Mouse (Mus musculus): ENCODE results near the gene Rnf138rt1. TPM values are rescaled to one million over a fixed set of nuclear protein-coding genes. Genes with fewer than 3 reads are reported as not detected.

The Rnf138rt1 gene
- polyA plus RNA-seq (2016; fragmentation: Nextera tagmentation; extraction: Ambion mirVana): 0.50 and 0.86 TPM in 2 replicates

GRCm38 (mm10) chrX:163760617-163761434 lies at the start of gene Rnf138rt1:
Rnf138rt1 (minus strand) TSS chrX:163761329.
- Histone ChIP-seq H3K27me3 (replicated peaks) (0 out of 2 replicates have a peak, but pooled peaks cover 5% of the 10 kb centered on the region), H3K4me2 (replicated peaks) (peak within 1 kb of the TSS; percentile 63), H3K9ac (peak within 1 kb of the TSS; percentile 38; the same call in 1 of the 2 replicates), H3K4me1 (no peaks in the 10 kb centered on the region), H3K36me3 (no peaks in the 10 kb centered on the region), H3K4me3 (peak within 1 kb of the TSS; percentile 37), H3K9me3 (no peaks in the 10 kb centered on the region), H3K27ac (no peak within 1 kb of the TSS)
- peak; percentile 88 for ATAC-seq (ENCODE audit: low FRiP score, low read depth)
- 25% methylated on average over 42 of the region's 42 CpGs for WGBS

DNA sequence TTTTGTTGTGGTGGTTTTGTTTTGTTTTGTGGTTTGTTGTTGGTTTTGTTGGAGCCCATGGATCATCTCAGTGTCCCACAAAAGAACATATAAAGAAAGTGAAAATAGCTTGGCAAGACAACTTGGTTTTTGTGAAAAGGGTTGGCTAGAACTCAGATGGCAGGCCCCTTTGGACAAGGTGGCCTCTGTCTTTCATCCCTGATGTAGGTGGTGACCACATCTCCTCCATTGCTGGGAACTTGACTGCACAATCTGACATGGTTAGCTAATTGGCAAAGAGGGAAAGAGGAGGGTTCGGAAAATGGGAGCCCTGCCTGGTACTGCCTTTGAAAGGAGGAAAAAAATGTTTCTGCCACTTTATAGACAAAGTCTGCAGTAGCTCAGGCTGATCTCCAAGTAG lies 46.1 kb upstream of the Rnf138rt1 start:
- Histone ChIP-seq H3K4me2 (replicated peaks) (no peak overlapping the region), H3K9me3 (no peaks in the 10 kb centered on the region), H3K4me1 (no peaks in the 10 kb centered on the region), H3K36me3 (no peaks in the 10 kb centered on the region), H3K9ac (no peak overlapping the region), H3K4me3 (no peak overlapping the region), H3K27me3 (replicated peaks) (no peaks in the 10 kb centered on the region), H3K27ac (no peak overlapping the region)
- WGBS: 88% methylated on average over 1 of the region's 1 CpGs
- no peak for ATAC-seq (ENCODE audit: low FRiP score, low read depth)

GRCm38 (mm10) chrX:163766290-163766689 lies 5.2 kb upstream of the Rnf138rt1 start:
- WGBS: 43% methylated on average over 3 of the region's 3 CpGs
- H3K9me3 ChIP-seq: no peaks in the 10 kb centered on the region
- no peak overlapping the region for H3K4me2 ChIP-seq (replicated peaks)
- H3K27me3 ChIP-seq (replicated peaks): no peaks in the 10 kb centered on the region
- H3K4me3 ChIP-seq: no peak overlapping the region
- no peaks in the 10 kb centered on the region for H3K4me1 ChIP-seq
- no peaks in the 10 kb centered on the region for H3K36me3 ChIP-seq
- no peak for ATAC-seq (ENCODE audit: low FRiP score, low read depth)
- no peak overlapping the region for H3K9ac ChIP-seq
- H3K27ac ChIP-seq: no peak overlapping the region

- no peak; the same call in 1 of the 2 replicates for ATAC-seq (ENCODE audit: low FRiP score, low read depth)
- Histone ChIP-seq H3K27me3 (replicated peaks) (0 out of 2 replicates have a peak, but pooled peaks cover 5% of the 10 kb centered on the region), H3K9ac (no peak overlapping the region)
Measured at GRCm38 (mm10) chrX:163761435-163761828, 303 bp upstream of the Rnf138rt1 start.

DNA sequence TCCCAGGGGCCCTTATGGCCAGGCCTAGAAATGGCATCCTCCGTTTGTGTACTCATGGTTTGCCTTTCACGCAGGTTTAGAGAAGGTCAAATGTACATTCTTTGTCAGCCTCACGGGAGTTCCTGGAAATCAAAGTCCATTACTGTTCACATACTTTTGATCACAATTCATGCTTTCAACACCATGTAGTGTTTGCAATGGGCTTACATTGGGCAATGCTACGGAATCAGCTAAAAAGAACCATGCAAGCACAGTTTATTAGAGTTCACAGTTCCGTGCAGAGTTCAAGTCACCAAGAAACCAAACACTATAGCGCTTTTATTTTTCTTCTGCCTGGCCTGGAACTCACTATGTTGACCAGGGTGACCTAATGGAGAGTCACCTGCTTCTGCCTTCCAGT lies 15.1 kb downstream of the Rnf138rt1 start:
- 80% methylated on average over 6 of the region's 6 CpGs for WGBS
- H3K27ac ChIP-seq: no peak overlapping the region
- no peak overlapping the region for H3K4me3 ChIP-seq
- H3K9ac ChIP-seq: no peak overlapping the region
- no peaks in the 10 kb centered on the region for H3K9me3 ChIP-seq
- H3K4me2 ChIP-seq (replicated peaks): no peak overlapping the region
- no peaks in the 10 kb centered on the region for H3K36me3 ChIP-seq
- H3K4me1 ChIP-seq: no peaks in the 10 kb centered on the region
- ATAC-seq (ENCODE audit: low FRiP score, low read depth): no peak
- no peaks in the 10 kb centered on the region for H3K27me3 ChIP-seq (replicated peaks)

More at GRCm38 (mm10) chrX:163761435-163761828, 303 bp upstream of the Rnf138rt1 start:
- Histone ChIP-seq H3K36me3 (no peaks in the 10 kb centered on the region), H3K4me2 (replicated peaks) (peak overlapping the region; percentile 63), H3K4me3 (peak overlapping the region; percentile 37), H3K9me3 (no peaks in the 10 kb centered on the region), H3K4me1 (no peaks in the 10 kb centered on the region), H3K27ac (no peak overlapping the region)
- 23% methylated on average over 10 of the region's 10 CpGs for WGBS

- WGBS: 81% methylated on average over 2 of the region's 2 CpGs
- Histone ChIP-seq H3K4me1 (no peaks in the 10 kb centered on the region), H3K36me3 (no peaks in the 10 kb centered on the region), H3K4me2 (replicated peaks) (no peak overlapping the region), H3K4me3 (no peak overlapping the region), H3K27me3 (replicated peaks) (no peaks in the 10 kb centered on the region), H3K9me3 (no peaks in the 10 kb centered on the region), H3K27ac (no peak overlapping the region), H3K9ac (no peak overlapping the region)
- no peak for ATAC-seq (ENCODE audit: low FRiP score, low read depth)
Measured at GRCm38 (mm10) chrX:163743896-163744295, 17.2 kb downstream of the Rnf138rt1 start.

DNA sequence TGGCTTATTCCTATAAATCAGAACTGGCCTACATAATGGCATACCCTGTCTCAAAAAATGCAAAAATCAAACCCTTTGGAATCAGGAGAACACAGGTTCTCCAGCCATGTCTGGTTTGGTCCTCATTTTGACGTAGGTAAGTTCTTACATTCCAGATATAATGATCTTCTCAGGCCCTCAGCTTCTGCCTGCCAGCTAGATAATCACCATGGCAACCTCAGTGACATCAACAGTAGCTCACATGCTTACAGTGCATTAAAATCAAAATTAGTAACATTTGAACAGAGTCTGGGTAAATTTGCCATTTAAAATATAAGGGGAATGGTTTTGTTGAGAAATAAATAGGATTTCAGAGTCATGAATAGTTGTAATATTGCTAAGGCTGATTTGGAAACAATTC lies 22.2 kb downstream of the Rnf138rt1 start:
- Histone ChIP-seq H3K4me1 (no peaks in the 10 kb centered on the region), H3K27ac (no peak overlapping the region), H3K27me3 (replicated peaks) (no peaks in the 10 kb centered on the region), H3K4me2 (replicated peaks) (no peak overlapping the region), H3K9ac (no peak overlapping the region), H3K9me3 (no peaks in the 10 kb centered on the region), H3K4me3 (no peak overlapping the region), H3K36me3 (no peaks in the 10 kb centered on the region)
- no peak for ATAC-seq (ENCODE audit: low FRiP score, low read depth)
- 71% methylated on average over 1 of the region's 1 CpGs for WGBS

- Histone ChIP-seq H3K27me3 (replicated peaks) (no peaks in the 10 kb centered on the region), H3K27ac (no peak overlapping the region), H3K9ac (no peak overlapping the region), H3K4me1 (no peaks in the 10 kb centered on the region), H3K4me2 (replicated peaks) (no peak overlapping the region), H3K36me3 (no peaks in the 10 kb centered on the region), H3K4me3 (no peak overlapping the region), H3K9me3 (no peaks in the 10 kb centered on the region)
- 92% methylated on average over 1 of the region's 1 CpGs for WGBS
- no peak for ATAC-seq (ENCODE audit: low FRiP score, low read depth)
Measured at GRCm38 (mm10) chrX:163734145-163734544, 27.0 kb downstream of the Rnf138rt1 start.

- no peak for ATAC-seq (ENCODE audit: low FRiP score, low read depth)
- no peaks in the 10 kb centered on the region for H3K4me1 ChIP-seq
- no peak overlapping the region for H3K27ac ChIP-seq
- H3K36me3 ChIP-seq: no peaks in the 10 kb centered on the region
- H3K9me3 ChIP-seq: no peaks in the 10 kb centered on the region
- no peaks in the 10 kb centered on the region for H3K27me3 ChIP-seq (replicated peaks)
- no peak overlapping the region for H3K4me3 ChIP-seq
- no peak overlapping the region for H3K9ac ChIP-seq
- H3K4me2 ChIP-seq (replicated peaks): 0 out of 2 replicates have a peak overlapping the region, but pooled peaks have one; percentile 16
Measured at GRCm38 (mm10) chrX:163723630-163724029, 37.5 kb downstream of the Rnf138rt1 start.

- no peak overlapping the region for H3K27ac ChIP-seq
- no peaks in the 10 kb centered on the region for H3K27me3 ChIP-seq (replicated peaks)
- H3K4me2 ChIP-seq (replicated peaks): 0 out of 2 replicates have a peak overlapping the region, but pooled peaks have one; percentile 16
- H3K9ac ChIP-seq: no peak overlapping the region
- no peaks in the 10 kb centered on the region for H3K36me3 ChIP-seq
- no peak overlapping the region for H3K4me3 ChIP-seq
- H3K4me1 ChIP-seq: no peaks in the 10 kb centered on the region
- ATAC-seq (ENCODE audit: low FRiP score, low read depth): peak; percentile 77; the same call in 1 of the 2 replicates
- H3K9me3 ChIP-seq: no peaks in the 10 kb centered on the region
- WGBS: 28% methylated on average over 12 of the region's 12 CpGs
Measured at GRCm38 (mm10) chrX:163722785-163723577, 38.1 kb downstream of the Rnf138rt1 start.

DNA sequence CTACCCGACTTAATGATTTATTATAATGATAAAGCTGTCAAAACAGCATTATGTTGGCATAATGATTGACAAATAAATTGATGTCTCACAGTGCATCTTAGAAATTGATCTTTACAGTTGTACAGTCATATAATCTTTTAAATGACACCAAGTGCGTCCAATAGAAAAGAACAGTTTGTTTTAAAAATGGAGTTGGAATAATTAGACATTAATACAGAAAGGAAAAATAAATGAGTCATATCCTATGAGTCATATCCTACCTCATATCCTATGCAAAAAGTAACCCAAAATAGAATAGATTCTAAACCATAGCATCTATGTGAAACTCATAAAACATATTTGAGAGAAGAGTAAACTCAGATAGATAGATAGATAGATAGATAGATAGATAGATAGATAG lies 40.5 kb downstream of the Rnf138rt1 start:
- Histone ChIP-seq H3K36me3 (no peaks in the 10 kb centered on the region), H3K9me3 (no peaks in the 10 kb centered on the region), H3K27ac (no peak overlapping the region), H3K4me3 (no peak overlapping the region), H3K9ac (no peak overlapping the region), H3K27me3 (replicated peaks) (no peaks in the 10 kb centered on the region), H3K4me1 (no peaks in the 10 kb centered on the region), H3K4me2 (replicated peaks) (no peak overlapping the region)
- no peak for ATAC-seq (ENCODE audit: low FRiP score, low read depth)
- 83% methylated on average over 2 of the region's 2 CpGs for WGBS
